Mouse (Mus musculus): ENCODE measurements around the gene Heatr5a.

The Heatr5a gene

DNA sequence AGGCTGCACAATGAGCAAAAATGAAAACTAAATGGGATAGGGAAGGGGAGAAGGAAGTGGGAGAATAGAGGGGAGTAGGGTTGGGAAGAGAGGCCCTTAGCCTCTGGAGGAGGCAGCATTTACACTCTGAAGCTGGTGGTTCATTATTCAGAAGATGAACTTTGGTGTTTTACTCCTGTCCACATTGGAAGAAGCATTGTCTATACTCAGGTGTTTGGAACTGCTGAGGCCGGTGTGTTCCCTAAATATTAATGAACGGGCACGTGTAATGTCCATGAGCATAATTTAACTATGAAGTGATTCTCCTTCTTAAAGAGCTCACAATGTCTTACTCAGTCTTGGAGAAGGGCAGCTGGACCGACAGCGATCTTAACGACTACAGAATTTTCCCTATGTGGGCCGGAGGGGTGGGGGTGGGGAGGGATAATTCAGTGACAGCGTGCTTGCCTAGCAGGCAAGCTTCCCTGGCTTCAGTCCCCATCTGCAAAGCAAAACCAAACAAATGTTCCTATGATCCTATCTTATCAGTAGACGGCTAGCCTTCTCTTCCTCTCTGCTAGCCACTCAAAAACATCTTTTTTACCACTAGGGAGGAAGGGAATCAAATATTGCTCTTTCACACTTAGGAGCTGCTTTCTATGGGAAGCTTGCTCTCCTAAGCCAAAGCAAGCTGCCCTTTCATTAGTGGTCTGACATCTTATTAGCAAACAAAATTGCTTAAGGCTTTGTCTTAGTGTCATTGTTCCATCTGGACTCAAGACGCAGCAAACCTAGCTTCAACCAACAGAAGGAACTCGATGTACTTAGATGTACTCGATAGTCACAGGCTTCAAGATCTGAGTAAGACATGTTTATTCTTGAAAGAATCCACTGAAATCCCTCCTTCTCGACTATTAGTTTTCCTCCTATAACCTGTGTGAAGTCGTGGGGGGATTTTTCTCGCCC lies 127.3 kb downstream of the Heatr5a start:
- DNase-seq, result no peak

DNA sequence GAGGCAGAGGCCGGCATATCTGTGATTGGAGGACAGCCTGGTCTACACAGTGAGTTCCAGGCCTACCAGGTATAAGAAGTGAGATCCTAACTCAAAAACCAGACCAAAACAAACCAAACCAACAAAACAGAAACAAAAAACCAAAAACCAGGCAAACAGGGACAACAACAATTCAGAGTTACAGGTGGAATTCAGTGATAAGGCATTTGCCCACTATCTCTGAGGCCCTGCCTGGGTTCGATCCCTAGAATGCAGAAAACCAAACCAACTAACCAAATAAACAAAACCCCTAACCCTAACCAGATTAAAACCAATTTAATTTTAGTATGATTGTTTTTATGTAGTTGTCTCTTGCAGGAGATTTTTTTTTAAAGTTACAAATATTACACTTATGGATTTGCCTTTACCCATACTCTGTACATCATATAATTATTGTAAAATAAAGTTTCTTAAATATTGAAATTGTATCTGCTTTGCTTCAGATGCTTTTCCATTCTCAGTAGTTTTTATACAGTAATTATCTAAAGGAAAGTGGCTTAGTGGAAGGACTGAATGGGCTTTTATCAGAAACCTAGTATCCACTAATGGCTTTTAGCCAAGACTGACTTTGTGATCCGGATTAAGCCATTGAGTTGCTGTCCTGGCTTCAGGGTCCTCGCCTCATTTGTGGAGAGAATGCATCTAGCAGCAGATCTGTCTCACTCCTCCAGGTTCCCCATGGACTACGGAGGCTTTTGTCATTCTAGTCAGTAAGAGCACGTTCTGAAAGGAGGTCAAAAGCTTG lies 128.8 kb downstream of the Heatr5a start:
- DNase-seq, result no peak

DNA sequence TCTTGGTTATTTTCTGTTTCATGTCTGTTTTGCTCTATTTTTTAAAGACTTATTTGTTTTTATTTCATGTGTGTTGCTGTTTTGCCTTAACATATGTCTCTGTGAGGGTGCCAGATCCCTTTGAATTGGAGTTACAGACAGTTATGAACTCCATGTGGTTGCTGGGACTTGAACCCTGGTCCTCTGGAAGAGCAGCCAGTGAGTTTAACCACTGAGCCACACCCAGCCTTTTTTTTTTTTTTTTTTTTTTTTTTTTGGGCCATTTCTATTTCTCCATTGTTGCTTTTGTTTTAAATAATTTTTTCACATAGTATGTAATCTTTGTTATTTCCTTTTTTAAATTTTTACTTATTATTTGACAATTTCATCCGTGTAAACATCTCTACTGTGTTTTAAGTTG lies 131.3 kb downstream of the Heatr5a start:
- no peak for DNase-seq

DNA sequence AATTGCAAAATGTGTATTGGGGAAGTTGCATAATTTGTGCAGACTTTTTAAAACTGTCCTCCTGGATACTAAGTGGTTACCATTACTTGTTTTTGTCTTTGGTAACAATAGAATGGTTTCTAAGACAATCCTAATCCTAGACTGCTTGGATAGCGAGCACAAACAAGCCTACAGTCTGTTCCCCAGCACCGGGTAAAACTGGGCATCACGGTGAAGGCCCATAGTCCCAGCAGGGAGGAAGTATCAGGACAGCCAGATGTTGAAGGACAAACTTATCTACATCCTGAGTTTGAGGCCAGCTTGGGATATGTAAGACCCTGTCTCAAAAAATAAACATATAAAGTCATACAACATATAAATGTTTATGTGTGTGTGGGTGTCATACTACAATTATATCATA lies 135.9 kb downstream of the Heatr5a start:
- no peak for DNase-seq

DNA sequence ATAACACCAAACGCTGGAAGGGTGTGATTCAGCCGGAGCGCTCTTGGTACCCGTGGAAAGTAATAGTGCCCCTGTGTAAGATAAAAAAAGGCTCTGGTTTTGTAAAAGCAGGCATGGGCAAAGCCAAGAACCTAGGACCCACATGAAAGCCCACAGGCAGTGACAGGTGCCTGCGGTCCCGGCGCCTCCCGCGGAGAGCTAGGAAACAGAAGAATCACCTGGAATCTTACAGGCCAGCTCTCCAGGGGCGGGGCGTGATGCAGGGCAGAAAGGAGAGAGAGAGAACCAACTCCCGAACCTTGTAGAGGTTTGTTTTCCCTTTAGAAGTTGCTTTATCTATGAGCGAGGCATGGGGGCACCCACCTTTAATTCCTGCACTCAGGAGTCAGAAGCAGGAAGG lies 139.2 kb downstream of the Heatr5a start:
- no peak for DNase-seq

DNA sequence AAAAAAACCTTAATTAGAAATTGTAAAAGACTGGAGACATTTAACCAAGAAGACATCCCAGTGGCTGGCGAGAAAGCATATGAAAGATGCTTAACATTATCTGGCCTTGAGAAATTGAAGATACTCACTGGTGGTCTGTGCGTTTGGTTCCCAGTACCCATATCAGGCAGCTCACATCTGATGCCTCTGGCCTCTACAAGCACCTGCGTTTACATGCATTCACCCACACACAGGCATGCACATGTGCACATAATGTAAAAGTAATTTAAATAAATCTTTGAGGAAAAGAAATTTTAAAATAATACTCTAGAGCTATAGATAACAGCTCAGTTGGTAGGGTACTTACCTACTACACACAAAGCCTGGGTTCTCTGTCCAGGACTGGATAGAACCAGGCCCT lies 139.8 kb downstream of the Heatr5a start:
- DNase-seq, result no peak

DNA sequence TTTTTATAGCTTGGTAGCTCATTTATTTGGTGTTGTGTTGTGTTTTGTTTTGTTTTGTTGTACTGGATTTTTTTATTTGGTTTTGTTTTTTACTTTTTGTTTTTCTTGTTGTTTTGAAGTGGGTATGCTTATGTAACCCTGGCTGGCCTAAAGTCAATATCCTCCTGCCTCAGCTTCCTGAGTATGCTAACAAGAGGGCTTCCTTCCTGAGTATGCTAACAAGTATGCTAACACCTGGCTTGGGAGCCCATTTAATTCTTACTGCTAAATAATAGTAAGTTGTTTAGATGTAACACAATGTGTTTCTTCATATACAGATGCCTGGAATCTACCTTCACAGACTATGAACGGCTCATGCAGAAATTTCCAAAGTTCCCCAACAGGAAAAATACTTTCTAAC lies 140.4 kb downstream of the Heatr5a start:
- no peak for DNase-seq

DNA sequence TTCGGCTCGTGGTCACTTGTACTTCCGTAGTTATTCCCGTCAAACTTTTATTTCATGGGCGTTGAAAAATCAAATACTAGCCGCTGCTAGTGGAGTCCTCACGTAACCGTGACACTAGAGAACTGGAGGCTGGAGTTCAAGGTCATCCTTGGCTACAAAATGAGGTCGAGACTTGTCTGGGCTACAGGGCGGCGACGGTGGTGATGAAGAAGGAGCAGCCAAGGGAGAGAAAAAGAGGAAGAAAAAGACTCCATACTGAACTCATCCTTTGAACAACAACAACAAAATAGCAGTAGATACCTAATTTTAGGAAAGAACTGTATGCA lies 141.1 kb downstream of the Heatr5a start:
- DNase-seq, result no peak

DNA sequence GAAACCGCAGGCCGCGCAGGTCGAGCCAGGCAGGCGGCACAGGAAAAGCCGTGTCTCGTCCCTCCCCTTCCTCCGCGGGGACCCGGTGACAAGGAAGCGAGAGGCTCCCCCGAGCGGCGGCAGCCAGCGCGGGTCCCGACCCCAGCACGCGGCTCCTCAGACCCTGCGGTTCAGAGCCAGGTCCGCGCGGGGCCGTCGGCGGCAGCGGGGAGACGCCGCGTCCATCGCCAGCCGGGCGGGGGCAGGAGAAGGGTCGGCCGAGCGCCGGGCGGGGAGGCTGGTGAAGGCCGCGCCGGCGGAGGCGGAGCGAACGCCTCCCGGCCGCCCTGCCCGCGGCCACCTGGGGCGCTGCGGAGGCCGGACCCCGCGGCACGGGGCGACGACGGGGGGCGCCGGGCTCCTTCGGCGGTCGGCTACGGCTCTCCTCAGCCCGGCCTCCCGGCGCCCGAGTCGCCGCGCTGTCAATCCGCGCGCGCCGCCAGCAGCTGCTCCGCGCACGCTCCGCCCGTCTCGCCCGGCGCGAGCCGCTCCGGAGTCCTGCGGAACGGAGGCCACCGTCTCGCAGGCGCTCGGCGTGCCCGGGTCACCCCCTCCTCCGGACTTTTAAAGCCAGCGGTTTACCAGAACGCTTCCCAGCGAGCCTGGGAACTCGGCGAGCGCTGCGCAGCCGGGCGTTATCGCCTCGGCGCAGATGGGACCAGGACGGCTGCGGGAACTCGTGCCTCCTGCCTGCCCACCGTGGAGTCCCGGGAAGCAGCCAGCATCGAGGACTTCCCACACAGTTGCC lies 141.6 kb downstream of the Heatr5a start, which contains the start of gene Hectd1:
TSS of gene Hectd1 (minus strand) at position 247 of the 787 bp plus-strand sequence.
- DNase-seq, result peak; percentile 90

DNA sequence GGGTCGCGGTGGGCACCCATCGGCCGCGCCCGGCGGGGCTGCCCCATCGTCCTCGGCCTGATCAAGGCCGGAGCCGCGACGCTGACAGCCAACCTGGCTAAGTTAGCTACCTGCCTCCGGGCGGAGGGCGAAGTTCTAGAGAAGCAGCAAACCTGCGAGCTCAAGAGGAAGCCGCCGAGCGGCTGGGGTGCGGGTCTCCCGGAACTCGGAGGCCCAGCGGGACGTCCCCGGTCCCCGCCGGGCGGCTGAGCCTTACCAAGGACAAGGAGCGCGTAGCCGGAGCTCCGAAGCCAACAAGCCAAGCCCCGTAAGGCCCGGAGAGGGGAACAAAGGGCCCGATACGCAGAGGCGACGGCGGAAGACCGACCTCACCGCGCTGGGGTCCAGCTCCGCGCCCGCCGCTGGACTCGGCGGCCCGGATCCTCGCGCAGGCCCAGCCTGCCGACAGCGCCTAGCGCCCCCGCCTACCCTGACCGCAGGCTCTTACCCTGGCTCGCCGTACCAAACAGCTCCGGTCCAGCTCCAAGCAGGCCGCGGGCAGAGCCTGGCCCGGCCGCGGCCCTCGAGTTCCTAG lies 142.3 kb downstream of the Heatr5a start:
- DNase-seq, result peak; percentile 81 to 82

DNA sequence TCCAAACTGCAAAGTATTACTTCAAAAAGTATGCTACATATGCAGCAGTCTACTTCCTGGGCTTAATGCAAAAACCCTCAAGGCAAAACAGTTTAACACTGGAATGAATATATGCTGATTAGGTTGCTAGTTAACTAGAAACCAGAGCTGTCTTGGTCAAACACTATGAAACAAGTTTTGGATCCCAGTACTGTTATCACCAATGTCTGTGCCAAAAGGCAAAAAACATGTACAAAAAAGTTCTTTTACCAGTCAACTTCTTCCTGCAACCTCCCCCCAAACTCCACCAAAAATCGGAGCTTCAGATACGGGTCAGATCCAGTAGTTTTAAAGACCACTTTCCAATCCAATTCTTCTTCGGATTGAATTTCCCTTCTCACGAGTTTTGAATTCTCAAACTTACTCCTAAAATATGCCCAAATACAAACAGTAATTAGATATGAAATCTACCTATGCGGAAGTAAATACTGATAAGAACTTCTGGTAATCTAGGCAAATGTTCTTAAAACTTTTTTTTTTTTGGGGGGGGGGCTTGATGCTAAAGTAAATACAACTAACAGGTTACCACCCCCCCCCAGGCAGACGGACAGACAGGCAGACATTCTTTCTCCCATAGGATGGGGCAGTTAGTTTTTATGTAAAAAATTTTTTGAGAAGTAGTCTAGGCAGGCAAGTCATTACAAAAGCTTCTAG lies 143.0 kb downstream of the Heatr5a start:
- DNase-seq, result no peak
